Mouse (Mus musculus): ENCODE measurements around the gene Kdm1b. TPM values are rescaled to one million over a fixed set of nuclear protein-coding genes. Genes with fewer than 3 reads are reported as not detected.

The Kdm1b gene
- total RNA-seq, 2 experiments from 2014 or later = 8.8 to 9.1 TPM

- Histone ChIP-seq H3K27ac (no peak overlapping the region), H3K4me3 (no peak overlapping the region)
- intact Hi-C loops (cut with DNase I) = no loop called here
- TF ChIP-seq CTCF (IDR thresholded peaks at IDR 0.05) = no peak
- no peak for DNase-seq (ENCODE audit: extremely low spot score in 1 of 2, low spot score in 2 of 2)
Observed at GRCm38 (mm10) chr13:47093791-47094190, 50.5 kb downstream of the Kdm1b start.

- no peak overlapping the region for H3K27ac ChIP-seq
- intact Hi-C loops (cut with DNase I) = no loop called here
- DNase-seq (ENCODE audit: extremely low spot score in 1 of 2, low spot score in 2 of 2) = no peak
- no peak overlapping the region for H3K4me3 ChIP-seq
- TF ChIP-seq CTCF (IDR thresholded peaks at IDR 0.05) = no peak
Observed at GRCm38 (mm10) chr13:47096591-47096990, 53.3 kb downstream of the Kdm1b start.

- no peak for TF ChIP-seq CTCF (IDR thresholded peaks at IDR 0.05)
- intact Hi-C loops (cut with DNase I) = no loop called here
- Histone ChIP-seq H3K27ac (no peak overlapping the region), H3K4me3 (no peak overlapping the region)
- DNase-seq (ENCODE audit: extremely low spot score in 1 of 2, low spot score in 2 of 2) = no peak
Observed at GRCm38 (mm10) chr13:47099265-47099664, 56.0 kb downstream of the Kdm1b start.

- intact Hi-C loops (cut with DNase I) = no loop called here
- no peak for DNase-seq (ENCODE audit: extremely low spot score in 1 of 2, low spot score in 2 of 2)
- no peak for TF ChIP-seq CTCF (IDR thresholded peaks at IDR 0.05)
- Histone ChIP-seq H3K4me3 (no peak overlapping the region), H3K27ac (no peak overlapping the region)
Observed at GRCm38 (mm10) chr13:47100587-47100986, 57.3 kb downstream of the Kdm1b start.

- intact Hi-C loops (cut with DNase I) = no loop called here
- Histone ChIP-seq H3K27ac (no peak overlapping the region), H3K4me3 (0 out of 2 replicates have a peak overlapping the region, but pooled peaks have one; percentile 89)
- TF ChIP-seq CTCF (IDR thresholded peaks at IDR 0.05) = no peak
- DNase-seq (ENCODE audit: extremely low spot score in 1 of 2, low spot score in 2 of 2) = no peak
Observed at GRCm38 (mm10) chr13:47104146-47104545, 60.8 kb downstream of the Kdm1b start.

GRCm38 (mm10) chr13:47104856-47105541 is 61.7 kb downstream of the Kdm1b start:
- Histone ChIP-seq H3K27ac (peak overlapping the region; percentile 89), H3K4me3 (peak overlapping the region; percentile 89)
- no peak for DNase-seq (ENCODE audit: extremely low spot score in 1 of 2, low spot score in 2 of 2)
- no peak for TF ChIP-seq CTCF (IDR thresholded peaks at IDR 0.05)
- intact Hi-C loops (cut with DNase I) = loop anchor here (5.0 kb wide), 3 partner anchors 42 to 1157 kb away; partner anchors contain the start of gene Id4

- Histone ChIP-seq H3K4me3 (peak within 1 kb of the TSS; percentile 89), H3K27ac (peak within 1 kb of the TSS; percentile 89)
- peak; percentile 80 to 85 for DNase-seq (ENCODE audit: extremely low spot score in 1 of 2, low spot score in 2 of 2)
- intact Hi-C loops (cut with DNase I) = loop anchor here (5.0 kb wide), 3 partner anchors 41 to 1156 kb away; partner anchors contain the start of gene Id4
- TF ChIP-seq CTCF (IDR thresholded peaks at IDR 0.05) = peak; percentile 60
Observed at GRCm38 (mm10) chr13:47105711-47106579, 62.6 kb downstream of the Kdm1b start, which contains the start of gene Dek. Gene Dek, minus strand, starts transcription at chr13:47106201.

GRCm38 (mm10) chr13:47106580-47106888 is 63.2 kb downstream of the Kdm1b start:
- no peak for DNase-seq (ENCODE audit: extremely low spot score in 1 of 2, low spot score in 2 of 2)
- H3K27ac ChIP-seq = peak overlapping the region; percentile 82
- intact Hi-C loops (cut with DNase I) = loop anchor here (5.0 kb wide), 3 partner anchors 41 to 1156 kb away; partner anchors contain the start of gene Id4
- TF ChIP-seq CTCF (IDR thresholded peaks at IDR 0.05) = no peak
- H3K4me3 ChIP-seq = peak overlapping the region; percentile 89

- TF ChIP-seq CTCF (IDR thresholded peaks at IDR 0.05) = no peak
Observed at GRCm38 (mm10) chr13:47109239-47109638, 65.9 kb downstream of the Kdm1b start.

GRCm38 (mm10) chr13:47111185-47111584 is 67.9 kb downstream of the Kdm1b start:
- TF ChIP-seq CTCF (IDR thresholded peaks at IDR 0.05) = no peak
- DNase-seq (ENCODE audit: extremely low spot score in 1 of 2, low spot score in 2 of 2) = no peak
- Histone ChIP-seq H3K27ac (no peak overlapping the region), H3K4me3 (no peak overlapping the region)
- intact Hi-C loops (cut with DNase I) = no loop called here

More at GRCm38 (mm10) chr13:47109239-47109638, 65.9 kb downstream of the Kdm1b start:
- no peak overlapping the region for H3K4me3 ChIP-seq
- H3K27ac ChIP-seq = no peak overlapping the region
- DNase-seq (ENCODE audit: extremely low spot score in 1 of 2, low spot score in 2 of 2) = no peak
- intact Hi-C loops (cut with DNase I) = loop anchor here (2.0 to 5.0 kb wide), 4 partner anchors 14 to 1153 kb away; partner anchors contain the start of genes Id4 and Rnf144b

- Histone ChIP-seq H3K27ac (no peak overlapping the region), H3K4me3 (no peak overlapping the region)
- intact Hi-C loops (cut with DNase I) = no loop called here
- no peak for TF ChIP-seq CTCF (IDR thresholded peaks at IDR 0.05)
- DNase-seq (ENCODE audit: extremely low spot score in 1 of 2, low spot score in 2 of 2) = no peak
Observed at GRCm38 (mm10) chr13:47112056-47112455, 68.8 kb downstream of the Kdm1b start.

GRCm38 (mm10) chr13:47112924-47113323 is 69.6 kb downstream of the Kdm1b start:
- DNase-seq (ENCODE audit: extremely low spot score in 1 of 2, low spot score in 2 of 2) = no peak
- no peak overlapping the region for H3K4me3 ChIP-seq
- intact Hi-C loops (cut with DNase I) = no loop called here
- no peak overlapping the region for H3K27ac ChIP-seq
- TF ChIP-seq CTCF (IDR thresholded peaks at IDR 0.05) = no peak

Data from left cerebral cortex, adult 2 months (tissue).